Mouse (Mus musculus) embryonic facial prominence, embryonic 15.5 days (tissue): ENCODE measurements around the gene Plekhg4. TPM values are rescaled to one million over a fixed set of nuclear protein-coding genes. Genes with fewer than 3 reads are reported as not detected.

Experiments
- ATAC-seq: fragments of 200-750 bp; cut with Nextera tagmentation; 2 replicates; pipeline ENCODE4 v1.8.0; 2017; ENCODE audit warnings: low read depth, moderate TSS enrichment; ENCODE audit not compliant: insufficient number of reproducible peaks, low FRiP score, low TSS enrichment
- H3K27ac ChIP-seq: fragments of 300-500 bp; sonication (generic); replicated peaks from 2 replicates; pipeline ENCODE4 v1.5.1; 2015; ENCODE audit warnings: mild to moderate bottlenecking, inconsistent platforms
- H3K27me3 ChIP-seq: fragments of 300-500 bp; sonication (generic); 2 replicates; pipeline ENCODE4 v1.6.1; 2015; ENCODE audit warnings: inconsistent platforms
- H3K36me3 ChIP-seq: fragments of 300-500 bp; sonication (generic); 2 replicates; pipeline ENCODE4 v1.6.1; 2015; ENCODE audit warnings: mild to moderate bottlenecking, inconsistent platforms
- H3K4me1 ChIP-seq: fragments of 300-500 bp; sonication (generic); 2 replicates; pipeline ENCODE4 v1.6.1; 2015; ENCODE audit warnings: inconsistent platforms
- H3K4me2 ChIP-seq: fragments of 300-500 bp; sonication (generic); replicated peaks from 2 replicates; pipeline ENCODE4 v1.6.1; 2015; ENCODE audit warnings: mild to moderate bottlenecking, inconsistent platforms
- H3K4me3 ChIP-seq: fragments of 300-500 bp; sonication (generic); replicated peaks from 2 replicates; pipeline ENCODE4 v1.5.1; 2015; ENCODE audit warnings: mild to moderate bottlenecking, inconsistent platforms
- H3K9ac ChIP-seq: fragments of 300-500 bp; sonication (generic); 2 replicates; pipeline ENCODE4 v1.6.1; 2015; ENCODE audit warnings: inconsistent platforms
- H3K9me3 ChIP-seq: fragments of 300-500 bp; sonication (generic); replicated peaks from 2 replicates; pipeline ENCODE4 v1.6.1; 2016; ENCODE audit warnings: inconsistent platforms
- WGBS: fragments of 180-500 bp; shearing (Covaris S2); methylation state at CpG from one replicate; pipeline ENCODE4 v1.1.7; 2015; 5-methylcytosine and 5-hydroxymethylcytosine counted together
- polyA plus RNA-seq: library from polyadenylated mRNA; unstranded; fragments of >200 nt; fragmentation: Nextera tagmentation; extraction: Ambion mirVana; gene quantifications from 2 replicates; pipeline ENCODE4 v1.2.1, GENCODE M21; 2015

Plekhg4 gene
- polyA plus RNA-seq, 1 experiment from 2014 or later, result 0.45 TPM

DNA sequence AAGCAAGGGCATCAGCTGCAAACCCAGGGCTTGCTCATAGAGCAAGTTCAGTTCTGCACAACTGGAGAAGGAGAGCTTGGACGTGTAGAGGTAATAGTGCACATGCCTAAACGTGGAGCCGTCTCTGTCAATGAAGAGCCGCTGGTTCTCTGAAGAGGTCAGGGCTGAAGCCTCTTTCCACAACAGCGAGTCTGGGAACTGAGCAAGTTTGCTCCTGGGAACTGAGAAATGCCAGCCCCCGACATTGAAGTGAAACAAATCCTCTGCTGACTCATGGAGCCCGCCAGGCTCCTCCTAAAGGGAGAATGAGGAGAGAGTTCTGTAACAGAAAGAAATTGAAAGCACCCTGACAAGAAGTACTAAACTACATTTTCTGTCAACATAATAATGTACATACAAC is 35.3 kb downstream of the Plekhg4 start:
- Histone ChIP-seq H3K4me2 (no peak overlapping the region), H3K4me3 (no peak overlapping the region)
- WGBS, result 56% methylated on average over 7 of the region's 7 CpGs

DNA sequence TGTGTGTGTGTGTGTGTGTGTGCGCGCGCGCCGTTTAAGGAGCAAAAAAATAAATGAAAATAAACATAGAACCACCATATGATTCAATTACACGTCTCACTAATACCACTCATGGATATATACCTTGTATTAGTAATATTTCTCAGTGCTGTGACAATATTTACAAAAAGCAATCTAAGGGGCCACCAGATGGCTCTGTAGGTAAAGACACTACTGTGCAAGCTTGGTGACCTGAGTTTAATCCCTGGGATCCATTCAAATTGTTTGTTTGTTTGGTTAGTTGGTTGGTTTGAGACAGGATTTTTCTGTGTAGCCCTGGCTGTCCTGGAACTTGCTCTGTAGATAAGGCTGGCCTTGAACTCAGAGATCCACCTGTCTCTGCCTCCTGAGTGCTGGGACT is 36.9 kb downstream of the Plekhg4 start:
- Histone ChIP-seq H3K4me2 (no peak overlapping the region), H3K4me1 (peaks cover 5% of the 10 kb centered on the region), H3K27me3 (peaks cover 32% of the 10 kb centered on the region), H3K4me3 (no peak overlapping the region), H3K9ac (no peak overlapping the region), H3K9me3 (no peaks in the 10 kb centered on the region), H3K27ac (no peak overlapping the region), H3K36me3 (no peaks in the 10 kb centered on the region)
- ATAC-seq, result no peak
- WGBS, result 94% methylated on average over 6 of the region's 6 CpGs

More for the DNA sequence above, 35.3 kb downstream of the Plekhg4 start:
- no peak for ATAC-seq
- Histone ChIP-seq H3K27ac (no peak overlapping the region), H3K36me3 (no peaks in the 10 kb centered on the region), H3K9me3 (no peaks in the 10 kb centered on the region), H3K27me3 (peaks cover 19% of the 10 kb centered on the region), H3K4me1 (peaks cover 2% of the 10 kb centered on the region), H3K9ac (no peak overlapping the region)

DNA sequence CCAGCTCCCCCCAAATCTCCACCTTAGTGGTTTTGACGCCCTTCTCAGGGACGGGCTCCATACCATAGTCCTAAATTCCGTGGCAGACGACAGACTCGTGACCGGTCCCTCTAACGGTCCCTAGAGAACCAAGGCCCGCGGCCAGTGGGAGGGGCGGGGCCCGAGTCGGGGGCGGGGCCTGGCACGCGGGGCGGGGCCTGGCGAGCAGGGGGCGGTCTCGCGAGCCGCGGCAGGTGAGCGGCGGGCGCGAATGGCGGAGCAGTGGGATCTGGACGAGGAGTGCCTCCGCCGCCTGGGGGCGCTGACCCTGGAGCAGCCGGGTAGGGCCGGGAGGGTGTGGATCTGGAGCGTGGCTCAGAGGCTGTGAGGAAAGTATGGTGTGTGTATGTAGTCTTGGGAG is 40.3 kb downstream of the Plekhg4 start, which contains the start of the genes Kctd19 and Lrrc36:
Gene Kctd19 (minus strand): TSS at position 112 of the 400 bp plus-strand sequence.
Gene Lrrc36 (plus strand): TSS at position 181 of the 400 bp plus-strand sequence.
- Histone ChIP-seq H3K9ac (no peak within 1 kb of the TSS), H3K27ac (no peak within 1 kb of the TSS), H3K27me3 (peaks cover 35% of the 10 kb centered on the region), H3K4me3 (peak within 1 kb of the TSS; percentile 30), H3K4me2 (peak within 1 kb of the TSS; percentile 53), H3K9me3 (no peaks in the 10 kb centered on the region), H3K4me1 (peaks cover 5% of the 10 kb centered on the region), H3K36me3 (no peaks in the 10 kb centered on the region)
- peak; percentile 47; the same call in 1 of the 2 replicates for ATAC-seq
- WGBS, result 1% methylated on average over 34 of the region's 34 CpGs

DNA sequence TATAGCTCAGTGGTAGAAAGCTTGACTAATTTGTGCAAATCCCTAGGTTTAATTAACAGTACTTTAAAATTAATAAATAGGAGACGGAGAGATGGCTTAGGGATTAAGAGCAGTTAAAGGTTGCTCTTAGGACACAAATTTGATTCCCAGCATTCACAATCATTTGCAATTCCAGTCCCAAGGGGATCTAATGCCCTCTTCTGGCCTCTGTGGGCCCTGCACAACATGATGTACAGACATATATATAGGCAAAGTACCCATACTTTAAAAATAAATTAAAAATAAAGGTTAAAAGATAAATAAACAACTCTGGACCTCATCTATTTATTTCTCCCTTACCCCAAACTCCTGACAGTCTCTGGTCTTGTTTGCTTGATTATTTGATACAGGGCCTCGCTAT is 45.9 kb downstream of the Plekhg4 start:
- H3K4me3 ChIP-seq, result no peak overlapping the region
- no peaks in the 10 kb centered on the region for H3K9me3 ChIP-seq
- H3K4me1 ChIP-seq, result no peaks in the 10 kb centered on the region
- 72% methylated on average over 2 of the region's 2 CpGs for WGBS
- H3K36me3 ChIP-seq, result no peaks in the 10 kb centered on the region
- no peak overlapping the region for H3K9ac ChIP-seq
- no peak overlapping the region for H3K4me2 ChIP-seq
- ATAC-seq, result no peak
- peaks cover 10% of the 10 kb centered on the region for H3K27me3 ChIP-seq
- no peak overlapping the region for H3K27ac ChIP-seq

DNA sequence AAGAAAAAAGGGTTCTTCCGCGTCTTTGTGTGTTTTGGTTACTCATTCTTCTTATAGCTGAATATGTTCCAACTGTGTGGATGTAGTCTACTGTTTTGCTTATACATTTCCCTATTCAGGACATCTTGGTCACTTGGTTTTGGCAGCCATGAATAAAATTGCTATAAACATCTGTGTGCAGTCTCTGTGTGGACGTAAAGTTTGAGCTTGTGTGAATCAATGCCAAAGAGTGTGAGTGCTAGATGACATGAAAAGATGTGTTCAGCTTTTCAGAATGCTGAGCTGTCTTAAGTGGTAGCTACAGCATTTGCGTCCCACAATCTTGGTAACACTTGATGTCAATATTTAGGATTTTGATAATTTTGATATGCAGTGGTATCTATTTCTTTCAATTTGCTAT is 46.7 kb downstream of the Plekhg4 start:
- no peak for ATAC-seq
- H3K9me3 ChIP-seq, result no peaks in the 10 kb centered on the region
- no peaks in the 10 kb centered on the region for H3K36me3 ChIP-seq
- WGBS, result 90% methylated on average over 4 of the region's 4 CpGs
- no peak overlapping the region for H3K4me3 ChIP-seq
- H3K27ac ChIP-seq, result no peak overlapping the region
- no peak overlapping the region for H3K9ac ChIP-seq
- peaks cover 2% of the 10 kb centered on the region for H3K27me3 ChIP-seq
- H3K4me1 ChIP-seq, result no peaks in the 10 kb centered on the region
- no peak overlapping the region for H3K4me2 ChIP-seq

DNA sequence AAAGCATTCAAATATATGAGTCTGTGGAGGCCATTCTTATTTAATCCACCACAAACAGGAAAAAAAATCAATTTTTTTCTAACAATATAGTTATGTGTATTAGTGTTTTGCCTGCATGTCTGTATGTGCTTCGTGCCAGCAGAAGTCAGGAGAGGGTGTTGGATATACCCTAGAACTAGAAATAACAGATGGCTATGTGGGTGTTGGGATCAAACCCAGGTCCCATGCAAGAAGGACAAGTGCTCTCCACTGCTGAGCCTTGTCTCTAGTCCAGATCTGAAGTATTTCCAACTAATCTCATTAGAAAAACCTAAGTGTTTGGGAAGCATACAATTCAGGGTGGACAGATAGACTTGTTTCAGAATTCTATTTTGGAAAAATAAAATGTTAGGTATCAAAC is 48.9 kb downstream of the Plekhg4 start:
- no peak overlapping the region for H3K27ac ChIP-seq
- 67% methylated on average over 1 of the region's 1 CpGs for WGBS
- no peaks in the 10 kb centered on the region for H3K27me3 ChIP-seq
- no peaks in the 10 kb centered on the region for H3K9me3 ChIP-seq
- no peak overlapping the region for H3K4me2 ChIP-seq
- no peak overlapping the region for H3K4me3 ChIP-seq
- no peaks in the 10 kb centered on the region for H3K36me3 ChIP-seq
- no peaks in the 10 kb centered on the region for H3K4me1 ChIP-seq
- H3K9ac ChIP-seq, result no peak overlapping the region
- ATAC-seq, result no peak

DNA sequence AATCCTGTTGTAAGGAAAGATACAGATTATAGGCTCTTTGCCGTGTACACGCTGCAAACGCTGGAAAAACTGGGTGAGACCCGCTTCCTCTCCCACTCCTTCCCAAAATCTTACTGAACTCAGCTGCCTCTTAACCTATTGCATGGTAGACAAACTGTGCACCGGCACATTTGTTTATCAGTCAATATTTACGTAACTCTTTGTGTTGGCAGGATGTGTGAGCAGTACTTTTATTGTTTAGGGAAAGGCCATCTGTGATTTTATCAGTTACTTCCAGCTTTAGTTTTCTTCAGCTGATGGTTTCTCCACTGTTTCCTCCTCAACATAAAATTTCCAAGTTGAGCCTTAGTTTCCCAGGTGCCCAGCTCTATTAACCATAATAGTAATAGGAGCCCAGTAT is 53.8 kb downstream of the Plekhg4 start:
- H3K9me3 ChIP-seq, result no peaks in the 10 kb centered on the region
- H3K36me3 ChIP-seq, result no peaks in the 10 kb centered on the region
- no peak overlapping the region for H3K4me3 ChIP-seq
- no peak for ATAC-seq
- no peak overlapping the region for H3K9ac ChIP-seq
- no peak overlapping the region for H3K4me2 ChIP-seq
- no peaks in the 10 kb centered on the region for H3K4me1 ChIP-seq
- no peak overlapping the region for H3K27ac ChIP-seq
- WGBS, result 70% methylated on average over 6 of the region's 6 CpGs
- no peaks in the 10 kb centered on the region for H3K27me3 ChIP-seq

DNA sequence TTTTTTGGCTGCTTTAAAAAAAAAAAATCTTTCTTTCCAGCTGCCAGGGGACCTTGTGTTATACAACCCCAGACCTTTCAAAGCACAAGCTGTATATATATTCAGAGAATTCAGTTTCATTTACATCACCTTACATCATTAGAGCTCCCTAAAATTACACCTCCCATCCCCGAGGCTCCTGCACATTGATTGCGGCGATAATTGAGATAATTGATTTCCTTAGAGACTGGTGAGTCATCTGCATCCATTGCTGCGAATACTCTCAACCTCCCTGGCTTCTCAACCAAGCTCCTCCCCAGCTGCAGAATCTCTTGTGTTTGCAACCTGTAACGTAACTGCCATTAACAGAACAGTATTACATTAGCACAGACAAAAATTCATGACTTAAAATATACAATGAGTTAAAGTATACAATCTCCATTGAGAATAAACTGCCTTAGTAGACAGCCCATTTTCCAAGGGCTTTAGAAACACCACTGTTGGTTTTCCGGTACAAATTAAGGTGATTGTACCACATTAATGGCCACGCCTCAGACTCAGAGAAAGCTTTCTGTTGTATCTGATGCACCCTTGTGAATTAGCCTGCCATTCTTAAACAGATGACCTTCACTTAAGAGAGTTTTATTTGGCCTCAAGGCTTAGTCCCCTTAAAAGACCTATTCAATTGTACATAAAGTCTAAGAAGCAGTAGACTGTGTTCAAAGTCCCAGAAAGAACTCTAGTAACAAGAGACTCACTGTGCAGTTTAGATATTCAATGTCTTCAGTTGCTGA is 58.9 kb downstream of the Plekhg4 start:
- Histone ChIP-seq H3K27me3 (no peaks in the 10 kb centered on the region), H3K36me3 (no peaks in the 10 kb centered on the region), H3K4me2 (no peak overlapping the region), H3K9ac (no peak overlapping the region), H3K9me3 (no peaks in the 10 kb centered on the region), H3K4me3 (no peak overlapping the region), H3K4me1 (peaks cover 10% of the 10 kb centered on the region; the same call in 1 of the 2 replicates), H3K27ac (no peak overlapping the region)
- ATAC-seq, result no peak
- WGBS, result 42% methylated on average over 7 of the region's 7 CpGs

Other genes with a start within 250 kb of the Plekhg4 start
- gene Ces4a, start 241.5 kb upstream of the Plekhg4 start, polyA plus RNA-seq, result not detected in 2 replicates
- gene Cbfb, start 202.6 kb upstream of the Plekhg4 start, polyA plus RNA-seq, result 79.1 and 81.6 TPM in 2 replicates
- 24.9 and 26.1 TPM in 2 replicates for gene D230025D16Rik, start 148.1 kb upstream of the Plekhg4 start, polyA plus RNA-seq
- 45.5 and 49.2 TPM in 2 replicates for gene B3gnt9, start 118.1 kb upstream of the Plekhg4 start, polyA plus RNA-seq
- 27.4 and 28.8 TPM in 2 replicates for gene Tradd, start 108.7 kb upstream of the Plekhg4 start, polyA plus RNA-seq
- gene Fbxl8, start 108.6 kb upstream of the Plekhg4 start, polyA plus RNA-seq, result 3.3 and 4.0 TPM in 2 replicates
- 0.13 and 0.33 TPM in 2 replicates for gene Hsf4, start 103.5 kb upstream of the Plekhg4 start, polyA plus RNA-seq
- 3.6 and 4.4 TPM in 2 replicates for gene Nol3, start 97.1 kb upstream of the Plekhg4 start, polyA plus RNA-seq
- gene 4931428F04Rik, start 83.4 kb upstream of the Plekhg4 start, polyA plus RNA-seq, result 12.1 and 14.5 TPM in 2 replicates
- gene Exoc3l, start 77.2 kb upstream of the Plekhg4 start, polyA plus RNA-seq, result 10.2 and 11.0 TPM in 2 replicates
- gene E2f4, start 75.6 kb upstream of the Plekhg4 start, polyA plus RNA-seq, result 67.9 and 79.6 TPM in 2 replicates
- 9.9 and 11.4 TPM in 2 replicates for gene Elmo3, start 67.7 kb upstream of the Plekhg4 start, polyA plus RNA-seq
- gene Lrrc29, start 47.0 kb upstream of the Plekhg4 start, polyA plus RNA-seq, result 1.6 and 2.0 TPM in 2 replicates
- 131 TPM in 2 replicates for gene Tmem208, start 46.9 kb upstream of the Plekhg4 start, polyA plus RNA-seq
- 2.0 and 2.6 TPM in 2 replicates for gene Fhod1, start 25.3 kb upstream of the Plekhg4 start, polyA plus RNA-seq
- 2.6 and 3.4 TPM in 2 replicates for gene Slc9a5, start 24.4 kb upstream of the Plekhg4 start, polyA plus RNA-seq
- 0.05 TPM in 1 of 2 replicates, not detected in the other for gene Kctd19, start 40.2 kb downstream of the Plekhg4 start, polyA plus RNA-seq
- gene Lrrc36, start 40.3 kb downstream of the Plekhg4 start, polyA plus RNA-seq, result 1.1 and 2.6 TPM in 2 replicates
- gene Tppp3, start 98.3 kb downstream of the Plekhg4 start, polyA plus RNA-seq, result 157 and 180 TPM in 2 replicates
- gene Zdhhc1, start 123.6 kb downstream of the Plekhg4 start, polyA plus RNA-seq, result 55.4 and 59.8 TPM in 2 replicates
- 1.4 TPM in 2 replicates for gene Hsd11b2, start 145.5 kb downstream of the Plekhg4 start, polyA plus RNA-seq
- gene Atp6v0d1, start 192.8 kb downstream of the Plekhg4 start, polyA plus RNA-seq, result 99.7 and 104 TPM in 2 replicates
- 21.6 and 24.9 TPM in 2 replicates for gene Ripor1, start 232.0 kb downstream of the Plekhg4 start, polyA plus RNA-seq